Mouse (Mus musculus) ES-Bruce4 (cell line): ENCODE data around the gene Fabp6. TPM values are rescaled to one million over a fixed set of nuclear protein-coding genes. Genes with fewer than 3 reads are reported as not detected.
A peak's percentile ranks its signal among the peaks of the same experiment; 100 is the strongest.

ENCODE experiments used
- H3K27ac ChIP-seq: 2 replicates; pipeline ENCODE4 v1.5.1; 2012; ENCODE audit warnings: low read length, inconsistent platforms; ENCODE audit not compliant: insufficient read depth
- H3K27me3 ChIP-seq: 2 replicates; pipeline ENCODE4 v1.6.1; 2012; ENCODE audit warnings: mild to moderate bottlenecking, low read length, inconsistent platforms; ENCODE audit not compliant: control insufficient read depth, poor library complexity, insufficient read depth, severe bottlenecking
- H3K36me3 ChIP-seq: 2 replicates; pipeline ENCODE4 v1.6.1; 2012; ENCODE audit warnings: inconsistent platforms, mild to moderate bottlenecking, low read length, moderate library complexity; ENCODE audit not compliant: control insufficient read depth, poor library complexity, insufficient read depth, severe bottlenecking
- H3K4me1 ChIP-seq: one replicate; pipeline ENCODE4 v1.8.1; 2011; ENCODE audit warnings: low read length; ENCODE audit not compliant: control insufficient read depth, insufficient read depth
- H3K4me3 ChIP-seq: 2 replicates; pipeline ENCODE4 v1.5.1; 2011; ENCODE audit warnings: low read depth, mild to moderate bottlenecking, low read length
- H3K9ac ChIP-seq: 2 replicates; pipeline ENCODE4 v1.6.1; 2012; ENCODE audit warnings: low read depth, mild to moderate bottlenecking, inconsistent platforms; ENCODE audit not compliant: poor library complexity, severe bottlenecking
- H3K9me3 ChIP-seq: replicated peaks from 2 replicates; pipeline ENCODE4 v1.6.1; 2012; ENCODE audit warnings: mild to moderate bottlenecking, low read length, inconsistent platforms; ENCODE audit not compliant: control insufficient read depth, poor library complexity, insufficient read depth, severe bottlenecking
- CTCF ChIP-seq: IDR thresholded peaks from one replicate; pipeline ENCODE4 v1.8.1; 2011; ENCODE audit warnings: low read depth, low read length
- EP300 ChIP-seq: IDR thresholded peaks from 2 replicates; pipeline ENCODE4 v1.6.1; 2011; ENCODE audit warnings: low read depth, low read length; ENCODE audit not compliant: insufficient read depth
- POLR2A ChIP-seq: IDR thresholded peaks from one replicate; pipeline ENCODE4 v1.8.1; 2011; ENCODE audit warnings: low read length; ENCODE audit not compliant: insufficient read depth
- polyA plus RNA-seq: library from polyadenylated mRNA; stranded (reverse); fragments of >200 nt; gene quantifications from 2 replicates; pipeline ENCODE4 v1.2.4, GENCODE M21; 2011; ENCODE audit warnings: low read depth; ENCODE audit not compliant: missing spikeins, insufficient read depth, insufficient read length

Gene Fabp6
- polyA plus RNA-seq, 1 experiment, result not detected

- Histone ChIP-seq H3K9me3 (no peaks in the 10 kb centered on the region), H3K27me3 (no peaks in the 10 kb centered on the region), H3K36me3 (peaks cover 5% of the 10 kb centered on the region; the same call in 1 of the 2 replicates), H3K4me1 (peaks cover 4% of the 10 kb centered on the region), H3K9ac (no peak overlapping the region), H3K27ac (no peak overlapping the region), H3K4me3 (no peak overlapping the region)
- TF ChIP-seq CTCF (peak; percentile 39), POLR2A (no peak), EP300 (no peak)
Observed at GRCm38 (mm10) chr11:43556538-43556937, 44.8 kb downstream of the Fabp6 start.

GRCm38 (mm10) chr11:43552675-43553074, 48.7 kb downstream of the Fabp6 start:
- Histone ChIP-seq H3K4me1 (no peaks in the 10 kb centered on the region), H3K27ac (no peak overlapping the region), H3K27me3 (no peaks in the 10 kb centered on the region), H3K4me3 (no peak overlapping the region), H3K9me3 (no peaks in the 10 kb centered on the region), H3K36me3 (peaks cover under 1% of the 10 kb centered on the region; the same call in 1 of the 2 replicates), H3K9ac (no peak overlapping the region)
- TF ChIP-seq CTCF (no peak), EP300 (no peak), POLR2A (no peak)

GRCm38 (mm10) chr11:43551756-43552155, 49.6 kb downstream of the Fabp6 start:
- no peak overlapping the region for H3K4me3 ChIP-seq
- H3K9ac ChIP-seq, result no peak overlapping the region
- TF ChIP-seq POLR2A (no peak), CTCF (no peak), EP300 (no peak)
- H3K9me3 ChIP-seq, result no peaks in the 10 kb centered on the region
- H3K36me3 ChIP-seq, result no peaks in the 10 kb centered on the region
- no peaks in the 10 kb centered on the region for H3K27me3 ChIP-seq
- H3K27ac ChIP-seq, result no peak overlapping the region
- no peaks in the 10 kb centered on the region for H3K4me1 ChIP-seq

GRCm38 (mm10) chr11:43549701-43550100, 51.6 kb downstream of the Fabp6 start:
- TF ChIP-seq POLR2A, result no peak
- TF ChIP-seq CTCF, result no peak
- TF ChIP-seq EP300, result no peak
- Histone ChIP-seq H3K36me3 (no peaks in the 10 kb centered on the region), H3K27me3 (no peaks in the 10 kb centered on the region), H3K9ac (no peak overlapping the region), H3K9me3 (no peaks in the 10 kb centered on the region), H3K4me1 (no peaks in the 10 kb centered on the region), H3K27ac (no peak overlapping the region), H3K4me3 (no peak overlapping the region)

GRCm38 (mm10) chr11:43548657-43549435, 52.5 kb downstream of the Fabp6 start:
- Histone ChIP-seq H3K9ac (no peak overlapping the region), H3K36me3 (no peaks in the 10 kb centered on the region), H3K4me3 (no peak overlapping the region), H3K4me1 (no peaks in the 10 kb centered on the region), H3K9me3 (no peaks in the 10 kb centered on the region), H3K27ac (no peak overlapping the region), H3K27me3 (no peaks in the 10 kb centered on the region)
- TF ChIP-seq POLR2A (no peak), EP300 (no peak), CTCF (no peak)

GRCm38 (mm10) chr11:43548148-43548547, 53.2 kb downstream of the Fabp6 start:
- no peaks in the 10 kb centered on the region for H3K27me3 ChIP-seq
- H3K27ac ChIP-seq, result no peak overlapping the region
- no peaks in the 10 kb centered on the region for H3K4me1 ChIP-seq
- H3K36me3 ChIP-seq, result no peaks in the 10 kb centered on the region
- H3K9ac ChIP-seq, result no peak overlapping the region
- no peak overlapping the region for H3K4me3 ChIP-seq
- H3K9me3 ChIP-seq, result no peaks in the 10 kb centered on the region
- no peak for TF ChIP-seq CTCF
- no peak for TF ChIP-seq EP300
- no peak for TF ChIP-seq POLR2A
